Mouse (Mus musculus) midbrain, embryonic 13.5 days (tissue): ENCODE results near the gene Cldn3. TPM values are rescaled to one million over a fixed set of nuclear protein-coding genes. Genes with fewer than 3 reads are reported as not detected.
"Not testable (repeated sequence)": the region's sequence is repeated elsewhere in the genome, so short reads cannot be mapped to it uniquely, and the experiment has no call there.

Experiments
- ATAC-seq: fragments of 200-750 bp; cut with Nextera tagmentation; 2 replicates; pipeline ENCODE4 v1.8.0; 2017; ENCODE audit warnings: mild to moderate bottlenecking, moderate TSS enrichment, moderate library complexity
- H3K27ac ChIP-seq: fragments of 300-500 bp; sonication (generic); 2 replicates; pipeline ENCODE4 v1.5.1; 2015; ENCODE audit warnings: inconsistent platforms, mild to moderate bottlenecking, moderate library complexity
- H3K27me3 ChIP-seq: fragments of 300-500 bp; sonication (generic); 2 replicates; pipeline ENCODE4 v1.6.1; 2015; ENCODE audit warnings: mild to moderate bottlenecking, inconsistent platforms
- H3K36me3 ChIP-seq: fragments of 300-500 bp; sonication (generic); 2 replicates; pipeline ENCODE4 v1.6.1; 2015; ENCODE audit warnings: mild to moderate bottlenecking, inconsistent platforms
- H3K4me1 ChIP-seq: fragments of 300-500 bp; sonication (generic); replicated peaks from 2 replicates; pipeline ENCODE4 v1.6.1; 2015; ENCODE audit warnings: inconsistent platforms
- H3K4me2 ChIP-seq: fragments of 300-500 bp; sonication (generic); replicated peaks from 2 replicates; pipeline ENCODE4 v1.6.1; 2015; ENCODE audit warnings: moderate library complexity, mild to moderate bottlenecking, inconsistent platforms
- H3K4me3 ChIP-seq: fragments of 300-500 bp; sonication (generic); replicated peaks from 2 replicates; pipeline ENCODE4 v1.5.1; 2015; ENCODE audit warnings: mild to moderate bottlenecking, inconsistent platforms
- H3K9ac ChIP-seq: fragments of 300-500 bp; sonication (generic); replicated peaks from 2 replicates; pipeline ENCODE4 v1.6.1; 2015; ENCODE audit warnings: mild to moderate bottlenecking, inconsistent platforms
- H3K9me3 ChIP-seq: fragments of 300-500 bp; sonication (generic); 2 replicates; pipeline ENCODE4 v1.6.1; 2016; ENCODE audit warnings: mild to moderate bottlenecking, inconsistent platforms
- WGBS: fragments of 180-500 bp; shearing (Covaris S2); methylation state at CpG from one replicate; pipeline ENCODE4 v1.1.7; 2015; 5-methylcytosine and 5-hydroxymethylcytosine counted together
- polyA plus RNA-seq: library from polyadenylated mRNA; unstranded; fragments of >200 nt; fragmentation: Nextera tagmentation; extraction: Ambion mirVana; gene quantifications from 2 replicates; pipeline ENCODE4 v1.2.1, GENCODE M21; 2015

Gene Cldn3
- polyA plus RNA-seq, 1 experiment from 2014 or later = 1.7 TPM

DNA sequence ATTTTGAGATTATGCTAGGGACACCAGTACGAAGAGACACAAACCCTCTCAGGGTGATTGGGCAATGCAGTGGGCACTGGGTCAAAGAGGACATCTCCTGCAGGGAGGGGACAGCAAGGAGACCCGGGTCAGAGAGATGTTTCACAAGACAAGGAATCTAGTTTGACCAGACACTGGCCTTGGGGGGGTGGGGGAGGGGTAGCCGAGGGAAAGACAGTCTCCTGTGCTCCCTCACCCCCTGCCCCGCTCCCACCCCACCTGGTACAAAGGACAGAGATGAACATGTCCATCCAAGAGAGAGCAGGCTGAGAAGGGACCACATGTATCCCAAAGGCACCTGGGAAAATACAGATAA lies 38.0 kb upstream of the Cldn3 start:
- H3K27ac ChIP-seq = no peak overlapping the region
- no peaks in the 10 kb centered on the region for H3K36me3 ChIP-seq
- H3K27me3 ChIP-seq = peaks cover 42% of the 10 kb centered on the region
- peaks cover 8% of the 10 kb centered on the region; the same call in 1 of the 2 replicates for H3K4me1 ChIP-seq
- WGBS = 73% methylated on average over 4 of the region's 4 CpGs
- H3K4me3 ChIP-seq = no peak overlapping the region
- H3K9me3 ChIP-seq = no peaks in the 10 kb centered on the region
- no peak for ATAC-seq
- no peak overlapping the region for H3K4me2 ChIP-seq
- no peak overlapping the region for H3K9ac ChIP-seq

- H3K9me3 ChIP-seq = no peaks in the 10 kb centered on the region
- no peak overlapping the region for H3K4me3 ChIP-seq
- H3K4me1 ChIP-seq = peaks cover 7% of the 10 kb centered on the region; the same call in 1 of the 2 replicates
- H3K36me3 ChIP-seq = no peaks in the 10 kb centered on the region
- H3K27me3 ChIP-seq = peaks cover 20% of the 10 kb centered on the region
- no peak overlapping the region for H3K27ac ChIP-seq
- H3K4me2 ChIP-seq = no peak overlapping the region
- H3K9ac ChIP-seq = no peak overlapping the region
- WGBS = 52% methylated on average over 19 of the region's 19 CpGs
- ATAC-seq = no peak
These were observed 34.7 kb upstream of the Cldn3 start for GRCm38 (mm10) chr5:134951053-134951884.

GRCm38 (mm10) chr5:134955491-134955890 lies 30.5 kb upstream of the Cldn3 start:
- Histone ChIP-seq H3K9ac (no peak overlapping the region), H3K27ac (no peak overlapping the region), H3K36me3 (no peaks in the 10 kb centered on the region), H3K4me2 (no peak overlapping the region), H3K27me3 (no peaks in the 10 kb centered on the region), H3K9me3 (no peaks in the 10 kb centered on the region), H3K4me1 (no peaks in the 10 kb centered on the region), H3K4me3 (no peak overlapping the region)
- ATAC-seq = no peak
- WGBS = 88% methylated on average over 5 of the region's 5 CpGs

- H3K9ac ChIP-seq = no peak overlapping the region
- H3K27ac ChIP-seq = no peak overlapping the region
- no peak overlapping the region for H3K4me2 ChIP-seq
- no peaks in the 10 kb centered on the region for H3K4me1 ChIP-seq
- H3K36me3 ChIP-seq = no peaks in the 10 kb centered on the region
- WGBS = 80% methylated on average over 7 of the region's 7 CpGs
- H3K27me3 ChIP-seq = no peaks in the 10 kb centered on the region
- H3K4me3 ChIP-seq = no peak overlapping the region
- no peaks in the 10 kb centered on the region for H3K9me3 ChIP-seq
- ATAC-seq = no peak
These were observed 26.9 kb upstream of the Cldn3 start for GRCm38 (mm10) chr5:134959114-134959513.

- Histone ChIP-seq H3K9ac (no peak overlapping the region), H3K4me2 (no peak overlapping the region), H3K36me3 (no peaks in the 10 kb centered on the region), H3K4me3 (no peak overlapping the region), H3K9me3 (no peaks in the 10 kb centered on the region), H3K4me1 (no peaks in the 10 kb centered on the region), H3K27ac (no peak overlapping the region), H3K27me3 (no peaks in the 10 kb centered on the region)
- ATAC-seq = no peak
- WGBS = 74% methylated on average over 2 of the region's 2 CpGs
These were observed 25.6 kb upstream of the Cldn3 start for GRCm38 (mm10) chr5:134960430-134960829.

DNA sequence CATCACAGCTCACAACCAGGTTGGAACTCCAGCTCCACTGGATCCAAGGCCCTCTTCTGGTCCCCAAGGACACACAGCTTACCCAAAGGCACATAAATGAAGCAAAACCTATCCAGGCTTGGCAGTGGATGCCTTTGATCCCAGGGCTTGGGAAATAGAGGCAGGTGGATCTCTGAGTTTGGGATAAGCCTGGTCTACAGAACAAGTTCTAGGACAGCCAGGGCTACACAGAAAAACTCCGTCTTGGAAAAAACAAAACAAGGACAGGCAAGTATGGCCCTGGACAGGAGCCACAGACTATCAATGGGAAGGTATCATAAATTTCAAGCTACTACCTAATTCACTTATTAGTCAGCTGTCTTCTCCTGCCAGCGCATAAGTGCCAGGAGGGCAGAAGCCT lies 24.5 kb upstream of the Cldn3 start:
- peaks cover 8% of the 10 kb centered on the region; the same call in 1 of the 2 replicates for H3K27me3 ChIP-seq
- no peak overlapping the region for H3K4me3 ChIP-seq
- no peak for ATAC-seq
- H3K9ac ChIP-seq = no peak overlapping the region
- no peaks in the 10 kb centered on the region for H3K36me3 ChIP-seq
- WGBS = 98% methylated on average over 2 of the region's 2 CpGs
- H3K9me3 ChIP-seq = no peaks in the 10 kb centered on the region
- no peak overlapping the region for H3K4me2 ChIP-seq
- H3K4me1 ChIP-seq = peaks cover 10% of the 10 kb centered on the region
- H3K27ac ChIP-seq = no peak overlapping the region

- Histone ChIP-seq H3K9me3 (no peaks in the 10 kb centered on the region), H3K9ac (no peak overlapping the region), H3K36me3 (no peaks in the 10 kb centered on the region), H3K4me3 (no peak overlapping the region), H3K4me1 (peaks cover 10% of the 10 kb centered on the region), H3K27me3 (peaks cover 20% of the 10 kb centered on the region), H3K4me2 (no peak overlapping the region), H3K27ac (no peak overlapping the region)
- 49% methylated on average over 5 of the region's 5 CpGs for WGBS
- ATAC-seq = no peak
These were observed 22.5 kb upstream of the Cldn3 start for GRCm38 (mm10) chr5:134963546-134963945.

- not testable (repeated sequence) for H3K4me3 ChIP-seq, H3K36me3 ChIP-seq, H3K9me3 ChIP-seq, H3K27ac ChIP-seq, ATAC-seq, H3K4me2 ChIP-seq, H3K9ac ChIP-seq, H3K4me1 ChIP-seq
- peaks cover 20% of the 10 kb centered on the region for H3K27me3 ChIP-seq
These were observed 21.4 kb upstream of the Cldn3 start for GRCm38 (mm10) chr5:134964655-134965054.

DNA sequence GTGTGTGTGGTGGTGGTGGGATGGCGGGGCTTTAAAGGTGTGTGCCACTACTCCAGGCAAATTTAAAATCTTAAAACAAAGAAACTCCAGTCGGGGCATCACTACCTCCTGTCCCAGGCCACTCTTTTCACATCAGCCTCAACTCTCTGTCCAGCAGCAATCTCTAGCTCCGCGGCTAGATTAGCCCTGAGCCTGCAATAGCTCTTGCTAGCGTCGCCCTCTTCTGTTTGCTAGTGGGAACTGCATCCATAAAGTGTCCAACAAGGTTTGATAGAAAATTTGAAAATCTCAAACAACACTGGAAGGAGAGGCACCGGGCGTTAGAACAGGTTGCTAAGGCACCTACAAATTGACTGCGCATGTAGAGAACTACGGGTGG lies 20.6 kb upstream of the Cldn3 start:
- Histone ChIP-seq H3K9ac (no peak overlapping the region), H3K9me3 (no peaks in the 10 kb centered on the region), H3K4me1 (peaks cover 10% of the 10 kb centered on the region), H3K27ac (no peak overlapping the region), H3K4me2 (peak overlapping the region; percentile 40), H3K4me3 (no peak overlapping the region), H3K36me3 (no peaks in the 10 kb centered on the region), H3K27me3 (peaks cover 20% of the 10 kb centered on the region)
- 4% methylated on average over 10 of the region's 10 CpGs for WGBS
- peak; percentile 55; the same call in 1 of the 2 replicates for ATAC-seq

GRCm38 (mm10) chr5:134965852-134966821 lies 19.9 kb upstream of the Cldn3 start:
- H3K4me1 ChIP-seq = peaks cover 10% of the 10 kb centered on the region
- peak; percentile 45 for ATAC-seq
- no peaks in the 10 kb centered on the region for H3K36me3 ChIP-seq
- H3K27me3 ChIP-seq = peaks cover 20% of the 10 kb centered on the region
- H3K4me3 ChIP-seq = peak overlapping the region; percentile 20
- no peaks in the 10 kb centered on the region for H3K9me3 ChIP-seq
- 0 out of 2 replicates have a peak overlapping the region, but pooled peaks have one; percentile 12 for H3K9ac ChIP-seq
- WGBS = 5% methylated on average over 32 of the region's 33 CpGs
- H3K4me2 ChIP-seq = peak overlapping the region; percentile 40
- H3K27ac ChIP-seq = no peak overlapping the region

DNA sequence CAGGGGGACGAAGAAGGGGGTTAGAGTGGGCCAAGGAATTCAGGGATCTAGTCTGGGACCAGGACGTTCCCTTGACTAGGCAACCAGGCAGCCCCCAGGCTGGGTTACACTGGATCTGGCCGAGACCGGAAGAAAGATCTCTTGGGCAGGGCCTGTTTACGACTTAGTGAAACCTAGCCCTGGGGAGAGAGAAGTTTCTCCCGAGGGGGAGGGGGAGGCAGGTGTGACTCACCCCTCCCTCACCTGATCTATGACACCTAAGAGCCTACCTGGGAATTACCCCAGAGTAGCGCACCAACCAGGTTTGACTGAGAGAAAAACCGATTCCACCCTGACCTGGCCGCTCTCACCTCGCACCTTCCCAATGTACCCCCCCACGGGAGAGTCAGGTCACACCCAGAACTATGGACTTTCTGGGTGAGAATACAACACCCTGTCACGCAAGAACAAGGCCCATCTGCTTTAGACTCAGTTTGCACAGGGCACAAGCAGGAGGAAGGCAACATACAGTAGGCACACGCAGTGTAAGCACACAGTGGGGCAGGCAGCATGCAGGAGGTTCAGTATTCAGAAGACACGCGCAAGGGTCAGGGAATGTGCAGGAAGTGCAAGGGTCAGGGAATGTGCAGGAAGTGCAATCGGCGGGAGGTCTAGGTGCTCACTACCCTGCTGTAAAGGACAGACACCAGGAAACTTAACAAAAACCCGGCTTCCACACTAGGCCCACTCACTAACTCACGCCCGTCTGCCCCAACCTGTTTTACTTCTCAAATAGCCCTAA lies 18.7 kb upstream of the Cldn3 start:
- Histone ChIP-seq H3K36me3 (no peaks in the 10 kb centered on the region), H3K4me1 (peaks cover 10% of the 10 kb centered on the region), H3K27me3 (peaks cover 20% of the 10 kb centered on the region), H3K9me3 (no peaks in the 10 kb centered on the region), H3K9ac (no peak overlapping the region), H3K4me3 (no peak overlapping the region), H3K4me2 (no peak overlapping the region), H3K27ac (no peak overlapping the region)
- ATAC-seq = no peak
- 80% methylated on average over 20 of the region's 20 CpGs for WGBS
